Mouse (Mus musculus) lung, embryonic 14.5 days (tissue): ENCODE measurements around the gene Glod5. TPM values are rescaled to one million over a fixed set of nuclear protein-coding genes. Genes with fewer than 3 reads are reported as not detected.
"Not testable (repeated sequence)": the region's sequence is repeated elsewhere in the genome, so short reads cannot be mapped to it uniquely, and the experiment has no call there.

Source experiments
- ATAC-seq: fragments of 200-750 bp; cut with Nextera tagmentation; 2 replicates; pipeline ENCODE4 v1.8.0; 2017; ENCODE audit warnings: mild to moderate bottlenecking, moderate TSS enrichment, moderate library complexity; ENCODE audit not compliant: insufficient read depth
- DNase-seq: peaks from one replicate; pipeline ENCODE4 v3.0.0-alpha.2; 2015
- H3K27ac ChIP-seq: fragments of 300-500 bp; sonication (generic); 2 replicates; pipeline ENCODE4 v1.5.1; 2014; ENCODE audit warnings: low read depth, mild to moderate bottlenecking, moderate library complexity
- H3K27me3 ChIP-seq: fragments of 300-500 bp; sonication (generic); 2 replicates; pipeline ENCODE4 v1.6.1; 2014; ENCODE audit warnings: low read length, control low read depth; ENCODE audit not compliant: insufficient read depth
- H3K36me3 ChIP-seq: fragments of 300-500 bp; sonication (generic); 2 replicates; pipeline ENCODE4 v1.6.1; 2014; ENCODE audit warnings: control low read depth; ENCODE audit not compliant: insufficient read depth
- H3K4me1 ChIP-seq: fragments of 300-500 bp; sonication (generic); 2 replicates; pipeline ENCODE4 v1.6.1; 2014; ENCODE audit warnings: antibody characterized with exemption, control low read depth; ENCODE audit not compliant: insufficient read depth
- H3K4me2 ChIP-seq: fragments of 300-500 bp; sonication (generic); 2 replicates; pipeline ENCODE4 v1.6.1; 2014; ENCODE audit warnings: mild to moderate bottlenecking
- H3K4me3 ChIP-seq: fragments of 300-500 bp; sonication (generic); 2 replicates; pipeline ENCODE4 v1.5.1; 2014; ENCODE audit warnings: low read depth, low read length
- H3K9ac ChIP-seq: fragments of 300-500 bp; sonication (generic); 2 replicates; pipeline ENCODE4 v1.6.1; 2014
- H3K9me3 ChIP-seq: fragments of 300-500 bp; sonication (generic); 2 replicates; pipeline ENCODE4 v1.6.1; 2016; ENCODE audit warnings: low read depth, low read length, control low read depth
- CTCF ChIP-seq: IDR thresholded peaks from 2 replicates; pipeline ENCODE4 v1.5.1; 2016; ENCODE audit warnings: antibody characterized with exemption, low read depth
- WGBS: fragments of 180-500 bp; shearing (Covaris S2); extraction: QIAGEN DNeasy Blood & Tissue Kit; methylation state at CpG from one replicate; pipeline ENCODE4 v1.1.7; 2014; 5-methylcytosine and 5-hydroxymethylcytosine counted together
- polyA plus RNA-seq: library from polyadenylated mRNA; unstranded; fragments of >200 nt; fragmentation: Nextera tagmentation; extraction: Ambion mirVana; gene quantifications from 2 replicates; pipeline ENCODE4 v1.2.1, GENCODE M21; 2014

Gene Glod5
- not detected in 2 replicates for polyA plus RNA-seq

DNA sequence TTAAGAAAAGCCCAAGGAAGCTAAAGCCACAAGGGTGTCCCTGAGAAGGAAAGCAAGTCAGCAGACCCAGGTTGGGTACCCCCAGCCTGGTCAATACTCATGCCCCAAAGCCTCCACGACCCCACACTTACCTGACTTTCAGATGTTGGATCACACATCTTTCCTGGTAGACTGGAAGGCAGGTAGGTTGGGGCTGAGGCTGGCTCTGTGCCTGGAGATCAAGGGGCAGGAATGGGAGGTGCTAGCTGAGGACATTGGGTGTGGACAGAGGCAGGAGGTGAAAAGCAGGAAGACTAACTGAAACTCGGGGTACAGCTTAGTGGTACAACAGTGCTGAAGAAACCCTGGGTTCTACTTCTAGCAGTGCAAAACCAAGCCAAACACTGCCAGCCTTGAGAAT, at the start of gene Glod5:
Glod5 (minus strand) TSS at position 207 of the 400 bp plus-strand sequence.
- no peak for DNase-seq
- Histone ChIP-seq H3K4me3 (no peak within 1 kb of the TSS), H3K4me1 (no peaks in the 10 kb centered on the region), H3K27ac (no peak within 1 kb of the TSS), H3K4me2 (no peak within 1 kb of the TSS), H3K36me3 (no peaks in the 10 kb centered on the region), H3K27me3 (no peaks in the 10 kb centered on the region), H3K9me3 (no peaks in the 10 kb centered on the region), H3K9ac (no peak within 1 kb of the TSS)
- ATAC-seq, result no peak
- no peak for TF ChIP-seq CTCF
- 52% methylated on average over 2 of the region's 2 CpGs for whole genome bisulfite sequencing

GRCm38 (mm10) chrX:8051044-8051781, 32.9 kb upstream of the Glod5 start:
- H3K9ac ChIP-seq, H3K27me3 ChIP-seq, H3K36me3 ChIP-seq, H3K27ac ChIP-seq, ATAC-seq, H3K9me3 ChIP-seq, H3K4me3 ChIP-seq, DNase-seq, H3K4me2 ChIP-seq, H3K4me1 ChIP-seq: not testable (repeated sequence)
- 80% methylated on average over 8 of the region's 8 CpGs for WGBS

DNA sequence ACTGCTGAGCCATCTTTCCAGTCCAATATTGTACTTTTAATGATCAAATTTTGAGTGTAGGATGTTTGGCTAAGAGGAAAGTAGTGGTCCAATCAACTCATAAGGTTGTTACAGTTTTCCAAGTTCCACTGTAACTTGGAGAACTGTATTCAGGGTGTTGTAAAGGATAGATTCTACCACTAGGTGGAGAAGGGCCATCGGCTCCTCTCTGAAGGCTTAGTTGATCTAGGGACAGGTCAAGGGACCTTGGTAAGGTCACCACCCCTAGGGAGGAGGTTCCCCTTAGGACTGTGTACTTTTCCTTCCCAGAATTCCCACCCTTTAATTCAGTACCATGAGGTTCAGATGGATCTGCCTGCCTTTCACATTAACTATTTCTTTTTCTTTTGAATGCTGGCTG, 14.7 kb upstream of the Glod5 start:
- H3K27ac ChIP-seq, result no peak overlapping the region
- H3K9ac ChIP-seq, result no peak overlapping the region
- no peak overlapping the region for H3K4me3 ChIP-seq
- WGBS, result 47% methylated on average over 1 of the region's 1 CpGs
- no peaks in the 10 kb centered on the region for H3K36me3 ChIP-seq
- ATAC-seq (no peak), DNase-seq (no peak)
- H3K4me2 ChIP-seq, result no peak overlapping the region
- no peaks in the 10 kb centered on the region for H3K4me1 ChIP-seq
- TF ChIP-seq CTCF, result 0 out of 2 replicates have a peak, but pooled peaks have one; percentile 4
- no peaks in the 10 kb centered on the region for H3K9me3 ChIP-seq
- H3K27me3 ChIP-seq, result no peaks in the 10 kb centered on the region

DNA sequence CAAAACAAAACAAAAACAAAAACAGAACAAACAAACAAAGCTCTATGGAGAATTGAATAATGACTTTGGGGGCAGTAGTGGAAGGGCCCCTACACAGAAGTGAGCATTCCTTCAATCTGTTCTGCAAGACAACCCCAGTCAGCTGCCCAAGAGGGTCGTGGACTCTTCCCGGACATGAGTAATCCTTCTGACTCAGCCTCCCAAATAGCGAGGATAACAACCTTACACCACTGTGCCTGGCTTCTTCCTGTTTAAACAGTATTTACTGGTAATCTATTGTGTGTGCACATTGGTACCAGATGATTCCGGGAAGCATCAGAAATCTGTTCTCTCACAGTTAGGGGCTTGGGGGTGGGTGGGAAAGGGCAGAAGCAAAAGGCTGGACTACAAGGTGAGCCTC, 8.5 kb upstream of the Glod5 start:
- Histone ChIP-seq H3K4me2 (no peak overlapping the region), H3K9me3 (no peaks in the 10 kb centered on the region), H3K36me3 (no peaks in the 10 kb centered on the region), H3K27ac (no peak overlapping the region), H3K9ac (no peak overlapping the region), H3K4me1 (no peaks in the 10 kb centered on the region), H3K4me3 (no peak overlapping the region), H3K27me3 (no peaks in the 10 kb centered on the region)
- DNase-seq, result no peak
- WGBS, result 73% methylated on average over 4 of the region's 4 CpGs
- TF ChIP-seq CTCF, result no peak
- ATAC-seq, result no peak

DNA sequence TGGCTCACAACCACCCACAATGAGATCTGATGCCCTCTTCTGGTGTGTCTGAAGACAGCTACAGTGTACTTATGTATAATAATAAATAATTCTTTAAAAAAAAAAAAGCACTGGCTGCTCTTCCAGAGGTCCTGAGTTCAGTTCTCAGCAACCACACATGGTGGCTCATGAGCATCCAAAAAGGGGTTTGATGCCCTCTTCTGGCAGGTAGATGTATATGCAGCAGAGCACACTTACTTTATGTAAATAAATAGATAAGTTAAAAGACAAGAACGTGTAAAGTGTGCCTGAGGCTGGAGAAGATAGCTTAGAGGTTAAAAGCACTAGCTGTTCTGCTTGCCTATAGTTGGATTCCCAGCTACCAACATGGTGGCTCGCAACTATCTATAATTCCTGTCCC, 6.5 kb upstream of the Glod5 start:
- Histone ChIP-seq H3K4me2 (no peak overlapping the region), H3K4me1 (no peaks in the 10 kb centered on the region), H3K36me3 (no peaks in the 10 kb centered on the region), H3K9ac (no peak overlapping the region), H3K4me3 (no peak overlapping the region), H3K27me3 (no peaks in the 10 kb centered on the region), H3K9me3 (no peaks in the 10 kb centered on the region), H3K27ac (no peak overlapping the region)
- WGBS, result 53% methylated on average over 2 of the region's 2 CpGs
- ATAC-seq (no peak), DNase-seq (no peak)
- no peak for TF ChIP-seq CTCF

- Histone ChIP-seq H3K27ac (no peak overlapping the region), H3K4me3 (no peak overlapping the region), H3K27me3 (no peaks in the 10 kb centered on the region), H3K4me1 (no peaks in the 10 kb centered on the region), H3K9me3 (no peaks in the 10 kb centered on the region), H3K4me2 (no peak overlapping the region), H3K9ac (no peak overlapping the region), H3K36me3 (no peaks in the 10 kb centered on the region)
- WGBS, result 77% methylated on average over 2 of the region's 2 CpGs
- peak; percentile 21; the same call in 1 of the 2 replicates for TF ChIP-seq CTCF
- ATAC-seq (no peak), DNase-seq (peak; percentile 4)
Measured at GRCm38 (mm10) chrX:8020111-8020778, 2.0 kb upstream of the Glod5 start.

GRCm38 (mm10) chrX:8017142-8017541, 1.1 kb downstream of the Glod5 start:
- peak; percentile 69 for TF ChIP-seq CTCF
- WGBS, result 5% methylated on average over 5 of the region's 5 CpGs
- Histone ChIP-seq H3K4me2 (no peak overlapping the region), H3K27ac (no peak overlapping the region), H3K4me1 (no peaks in the 10 kb centered on the region), H3K9me3 (no peaks in the 10 kb centered on the region), H3K36me3 (no peaks in the 10 kb centered on the region), H3K27me3 (no peaks in the 10 kb centered on the region), H3K4me3 (no peak overlapping the region), H3K9ac (no peak overlapping the region)
- no peak for ATAC-seq
- peak; percentile 77 for DNase-seq
